Mouse (Mus musculus): ENCODE measurements around the gene Cfap44.

GRCm38 (mm10) chr16:44408290-44408689 is 13.7 kb downstream of the Cfap44 start:
- TF ChIP-seq POLR2A (IDR thresholded peaks at IDR 0.05; ENCODE audit: low read depth, low read length) = no peak
- no peak for TF ChIP-seq CTCF (IDR thresholded peaks at IDR 0.05; ENCODE audit: extremely low read depth, insufficient read depth, insufficient read length, insufficient replicate concordance)
